Mouse (Mus musculus): ENCODE data around the gene Higd1a.

- TF ChIP-seq CTCF (IDR thresholded peaks at IDR 0.05; ENCODE audit: low read depth) (peak; percentile 61), EP300 (IDR thresholded peaks at IDR 0.05; ENCODE audit: low read depth) (no peak)
Observed at GRCm38 (mm10) chr9:121880840-121881239, 22.7 kb upstream of the Higd1a start.

Data from heart, postnatal 0 days (tissue).